Mouse (Mus musculus): ENCODE measurements around the gene Stil.

The Stil gene

GRCm38 (mm10) chr4:115051245-115051644 lies 51.3 kb downstream of the Stil start:
- no peak for DNase-seq

GRCm38 (mm10) chr4:115052343-115053005 lies 52.5 kb downstream of the Stil start:
- peak; percentile 87 for DNase-seq

DNA sequence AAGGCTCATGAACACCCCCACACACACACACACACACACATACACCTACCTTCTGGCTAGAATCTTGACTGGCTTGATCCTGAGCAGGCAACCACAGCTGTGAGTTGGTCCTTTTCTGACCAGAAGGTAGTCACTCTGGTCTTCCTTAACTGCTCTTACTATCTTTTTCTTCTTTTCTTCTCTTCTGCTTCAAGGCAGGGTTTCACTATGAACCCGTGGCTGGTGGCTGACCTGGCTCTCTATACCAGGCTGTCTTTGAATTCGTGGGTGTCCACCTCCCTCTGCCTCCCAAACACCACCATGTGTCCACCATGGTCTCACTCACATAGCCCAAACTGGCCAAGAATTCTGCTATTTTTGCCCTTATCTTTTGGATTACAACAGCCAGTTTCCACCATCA lies 55.1 kb downstream of the Stil start:
- DNase-seq: no peak

DNA sequence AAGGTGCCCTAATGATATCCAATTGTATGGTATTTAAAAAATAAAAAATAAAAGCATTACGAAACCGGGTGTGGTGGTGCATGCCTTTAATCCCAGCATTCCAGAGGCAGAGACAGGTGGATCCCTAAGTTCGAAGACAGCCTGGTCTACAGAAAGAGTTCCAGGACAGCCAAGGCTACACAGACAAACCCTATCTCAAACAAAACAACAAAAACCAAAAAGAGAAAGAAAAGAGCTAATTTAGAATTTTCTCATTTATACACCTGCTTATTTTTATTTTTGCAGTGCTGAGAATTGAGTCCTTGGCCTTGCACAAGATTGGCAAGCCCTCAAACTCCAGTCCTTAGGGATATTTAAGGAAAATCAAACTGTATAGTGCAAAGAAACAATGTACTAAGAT lies 55.7 kb downstream of the Stil start:
- DNase-seq: no peak

DNA sequence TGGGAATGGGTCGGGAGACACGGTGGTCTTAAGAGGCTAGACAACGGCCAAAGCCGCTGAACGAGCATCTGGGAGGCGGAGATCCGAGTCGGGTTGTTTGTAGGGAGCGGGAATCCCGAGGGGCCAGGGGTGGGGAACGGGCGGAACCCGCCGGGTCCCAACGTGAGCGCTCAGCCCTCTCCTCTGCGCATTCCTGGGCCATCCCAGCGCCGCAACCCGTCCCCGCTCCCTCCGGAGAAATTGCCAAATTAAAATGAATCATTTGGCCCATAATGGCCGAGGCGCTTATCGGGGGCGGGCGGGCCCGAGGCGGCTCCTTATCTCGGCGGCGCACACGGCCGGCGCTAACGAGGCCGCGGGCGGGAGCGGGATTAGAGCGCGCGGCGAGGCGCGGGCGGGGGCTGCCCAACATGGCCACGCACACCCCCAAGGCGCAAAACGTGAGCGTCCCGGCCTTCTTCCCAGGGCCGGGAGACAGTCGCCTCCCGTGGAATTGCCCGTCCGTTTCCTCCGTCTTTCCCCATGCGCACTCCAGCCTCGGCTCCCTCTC lies 56.5 kb downstream of the Stil start, which contains the start of gene Tal1:
TSS of gene Tal1 (plus strand) at position 56 of the 550 bp plus-strand sequence.
- peak; percentile 69 for DNase-seq

DNA sequence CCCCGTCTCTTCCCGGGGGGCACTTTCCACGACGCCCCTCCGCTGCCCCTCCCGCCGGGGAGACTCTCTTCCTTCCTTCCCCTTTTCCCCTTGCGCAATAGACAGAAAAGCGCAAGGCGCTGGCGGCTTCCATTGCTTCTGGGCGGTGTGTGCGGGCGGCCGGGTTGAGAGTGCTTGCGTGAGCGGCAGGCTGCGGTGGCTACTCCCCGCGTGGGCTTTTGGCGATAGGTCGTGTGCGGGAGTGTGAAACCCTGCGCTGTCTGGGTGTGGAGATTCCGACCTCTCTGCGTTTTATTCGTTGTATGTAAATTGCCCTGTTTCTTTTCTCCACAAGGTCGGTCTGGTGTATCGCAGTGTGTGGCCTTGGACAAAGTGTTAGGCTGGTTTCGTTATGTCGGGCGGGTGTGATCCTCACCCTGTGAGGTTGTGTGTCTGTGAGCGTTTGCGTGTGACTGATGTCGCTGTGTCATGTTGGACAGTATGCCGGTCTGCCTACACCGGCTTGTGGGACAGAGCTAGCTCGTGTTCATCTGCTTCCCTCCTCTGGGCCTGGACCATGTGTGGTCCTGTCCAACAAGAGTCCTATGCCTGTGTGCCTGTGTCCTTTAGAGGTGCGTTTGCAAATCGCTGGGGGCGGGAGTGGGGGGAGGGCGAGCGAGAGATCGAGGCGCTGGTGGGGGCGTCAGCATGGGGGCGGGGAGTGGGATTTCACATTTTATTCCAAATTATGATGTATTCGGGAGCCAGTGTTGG lies 57.1 kb downstream of the Stil start:
- peak; percentile 32 for DNase-seq

DNA sequence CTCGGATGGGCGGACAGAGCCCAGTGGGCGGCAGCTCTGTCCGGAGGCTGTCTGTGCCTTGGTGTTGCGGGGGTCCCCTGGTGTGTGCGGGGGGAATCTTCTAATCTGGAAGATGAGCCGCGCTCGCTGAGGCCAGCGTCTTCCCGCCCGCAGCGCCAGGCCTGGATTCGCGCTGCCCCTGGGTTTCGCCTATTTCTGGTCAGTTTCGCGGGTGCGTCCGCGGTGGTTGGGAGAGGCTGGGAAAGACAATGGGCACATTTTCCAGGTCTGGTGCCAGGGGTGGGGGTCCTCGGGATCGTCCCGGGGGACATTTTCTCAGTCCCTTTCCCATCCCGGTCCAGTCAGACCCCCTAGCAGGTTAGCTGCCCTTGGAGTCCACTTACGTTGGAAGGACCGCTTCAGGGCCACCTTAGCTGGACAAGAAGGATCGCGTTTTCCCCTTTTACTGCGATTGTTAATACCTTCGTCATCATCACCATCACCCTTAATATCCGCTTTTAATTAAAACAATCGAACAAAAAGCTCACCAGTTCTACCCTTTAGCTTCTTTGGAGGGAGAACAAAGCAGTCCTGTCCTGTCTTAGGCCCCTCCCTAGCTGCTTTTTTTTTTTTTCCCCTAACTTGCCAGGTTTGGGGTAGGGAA lies 57.8 kb downstream of the Stil start:
- DNase-seq: peak; percentile 25

- DNase-seq: peak; percentile 45
These were observed 58.4 kb downstream of the Stil start for GRCm38 (mm10) chr4:115058317-115058761.

DNA sequence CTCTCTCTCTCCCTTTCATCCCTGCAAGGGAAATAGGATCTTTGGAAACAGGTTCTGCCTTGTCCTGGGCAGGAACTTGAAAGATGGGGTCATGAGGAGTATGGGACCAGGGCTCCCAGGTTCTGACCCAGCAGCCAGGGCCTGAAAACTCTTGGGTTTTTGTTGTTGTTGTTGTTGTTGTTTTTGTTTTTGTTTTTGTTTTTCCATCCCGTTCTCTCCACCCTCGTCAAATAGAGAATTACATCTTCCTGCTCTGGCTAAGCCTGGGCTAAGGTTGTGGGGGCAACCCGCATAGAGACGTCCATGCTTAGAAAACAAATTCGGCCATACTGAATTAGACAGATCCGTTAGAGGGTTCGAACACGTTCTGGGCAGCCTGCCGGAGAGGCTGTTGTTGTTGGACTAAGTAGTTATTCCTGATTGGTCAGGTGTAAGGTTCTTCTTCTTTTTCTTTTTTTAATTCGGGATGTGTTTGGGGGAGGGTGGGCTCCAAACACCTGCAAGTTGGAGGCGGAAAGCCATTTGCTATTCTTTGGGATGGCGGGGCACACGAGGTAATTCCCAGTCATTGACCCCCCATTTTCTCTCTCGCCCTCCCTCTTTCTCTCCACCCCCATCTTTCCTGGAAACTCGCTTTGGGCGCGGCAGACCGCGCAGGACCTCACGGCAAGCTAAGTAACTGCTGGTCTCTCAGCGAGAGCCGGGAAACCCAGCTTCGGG lies 59.1 kb downstream of the Stil start:
- DNase-seq: peak; percentile 31

DNA sequence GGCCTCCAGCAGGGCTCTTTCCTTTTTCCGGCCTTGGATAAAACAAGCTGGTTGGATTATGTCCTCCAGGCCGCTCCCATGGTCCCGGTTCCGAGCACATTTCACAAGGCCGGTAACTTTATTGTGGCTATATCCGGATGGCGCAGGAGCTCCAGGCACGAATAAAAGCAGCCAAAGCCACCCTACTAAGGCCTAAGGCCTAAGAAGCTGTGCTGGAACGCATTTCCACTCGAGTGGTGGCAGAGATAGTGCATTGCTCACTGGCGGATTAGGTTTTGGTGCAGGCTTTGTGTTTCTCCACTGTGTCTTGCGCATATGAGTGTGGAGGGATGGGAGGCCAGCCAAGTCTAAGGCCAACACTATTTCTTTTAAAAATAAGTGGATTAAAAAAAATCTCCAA lies 59.9 kb downstream of the Stil start:
- DNase-seq: peak; percentile 50

DNA sequence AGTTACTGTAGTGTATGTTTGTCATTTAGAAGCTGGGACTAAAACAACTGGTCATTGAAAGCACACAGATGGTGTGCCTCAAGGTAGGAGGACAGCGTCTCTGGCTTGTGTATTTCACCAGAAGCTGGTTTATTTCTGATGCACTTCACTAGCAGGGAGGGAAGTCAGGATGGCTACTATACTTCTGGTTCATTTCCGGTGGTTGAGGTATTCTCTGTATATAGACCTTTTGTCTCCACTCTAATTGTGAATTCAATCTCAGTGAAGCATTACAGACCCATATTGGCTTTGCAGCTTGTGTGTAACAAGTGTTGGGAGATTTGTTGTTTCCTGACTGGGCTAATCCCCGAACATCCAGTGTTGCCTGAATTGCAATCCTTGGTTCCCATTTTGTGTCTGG lies 60.8 kb downstream of the Stil start:
- DNase-seq: no peak

- DNase-seq: peak; percentile 13
These were observed 62.5 kb downstream of the Stil start for GRCm38 (mm10) chr4:115062540-115062874.

GRCm38 (mm10) chr4:115062875-115063517 lies 63.0 kb downstream of the Stil start:
- peak; percentile 52 for DNase-seq

GRCm38 (mm10) chr4:115063518-115064239 lies 63.7 kb downstream of the Stil start:
- no peak for DNase-seq

GRCm38 (mm10) chr4:115071668-115072067 lies 71.7 kb downstream of the Stil start:
- DNase-seq: no peak

- DNase-seq: no peak
These were observed 74.8 kb downstream of the Stil start for GRCm38 (mm10) chr4:115074789-115075188.

GRCm38 (mm10) chr4:115075204-115075915 lies 75.4 kb downstream of the Stil start:
- DNase-seq: peak; percentile 75

DNA sequence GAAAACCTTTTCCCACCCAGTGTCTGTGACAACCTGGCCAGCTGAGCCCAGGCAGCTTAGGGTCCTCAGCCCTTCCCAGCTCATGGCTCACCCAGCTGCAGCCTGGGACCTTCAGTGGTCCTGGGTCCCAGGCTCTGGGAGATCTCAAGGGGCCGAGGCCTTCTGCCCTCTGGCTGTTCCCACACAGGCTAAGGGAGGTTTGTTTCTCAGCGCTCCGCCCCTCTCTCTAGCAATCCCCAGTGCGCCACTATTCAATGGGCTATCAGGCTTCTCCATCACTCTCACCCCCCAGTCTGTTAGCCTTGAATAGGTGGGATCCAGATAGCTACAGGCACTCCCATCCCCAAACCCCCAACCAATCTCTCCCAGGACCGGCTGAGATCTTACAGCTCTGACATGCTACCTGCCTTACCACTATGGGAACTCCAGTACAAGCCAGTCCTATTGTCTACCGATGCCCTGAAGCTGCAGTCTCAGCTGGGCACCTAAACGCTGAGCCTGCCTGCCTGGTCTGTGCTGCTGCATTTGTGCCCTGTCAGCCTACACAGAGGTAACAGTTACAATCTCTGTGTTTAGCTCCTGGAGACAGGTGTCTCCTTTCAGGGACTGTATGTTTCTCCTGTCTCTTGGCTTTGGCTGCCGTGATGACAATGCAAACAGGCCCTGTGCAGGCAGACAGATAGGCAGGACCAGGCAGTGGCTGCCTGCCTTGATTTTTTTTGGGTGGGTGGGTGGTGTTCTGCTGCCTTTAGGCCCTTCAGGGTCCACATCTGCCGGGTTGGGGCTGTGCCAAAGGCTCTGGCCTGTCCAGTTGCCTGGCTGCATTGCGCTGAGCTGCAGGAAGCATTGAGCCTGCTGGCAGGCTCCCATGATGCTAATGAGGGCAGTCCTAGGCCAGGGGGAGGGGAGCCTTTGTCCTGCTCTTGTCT lies 79.2 kb downstream of the Stil start:
- peak; percentile 76 for DNase-seq

DNA sequence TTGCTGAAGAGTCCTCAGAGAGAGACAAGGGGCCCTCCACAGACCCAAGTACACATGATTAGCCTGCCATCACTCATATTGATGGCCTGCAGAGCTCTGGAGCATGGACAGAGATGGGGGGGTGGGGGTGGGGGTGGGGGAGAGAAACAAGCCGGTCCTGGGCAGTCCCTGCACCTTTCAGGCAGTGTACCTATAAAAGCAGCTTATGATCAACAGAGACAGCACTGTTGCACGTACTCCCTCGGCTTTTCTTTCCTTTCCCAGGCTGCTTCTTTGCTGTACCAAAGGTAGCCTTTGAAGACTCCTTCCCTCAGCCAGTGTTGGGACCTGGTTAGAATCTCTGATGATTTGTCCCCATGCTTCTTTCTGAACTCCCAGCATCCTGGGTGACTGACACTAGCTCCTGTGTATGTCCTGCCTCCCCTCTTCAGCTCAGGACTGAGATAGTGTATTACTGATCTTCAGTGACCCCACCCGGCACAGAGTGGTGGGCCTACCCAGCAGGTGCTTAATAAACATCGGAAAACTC lies 79.9 kb downstream of the Stil start:
- no peak for DNase-seq

DNA sequence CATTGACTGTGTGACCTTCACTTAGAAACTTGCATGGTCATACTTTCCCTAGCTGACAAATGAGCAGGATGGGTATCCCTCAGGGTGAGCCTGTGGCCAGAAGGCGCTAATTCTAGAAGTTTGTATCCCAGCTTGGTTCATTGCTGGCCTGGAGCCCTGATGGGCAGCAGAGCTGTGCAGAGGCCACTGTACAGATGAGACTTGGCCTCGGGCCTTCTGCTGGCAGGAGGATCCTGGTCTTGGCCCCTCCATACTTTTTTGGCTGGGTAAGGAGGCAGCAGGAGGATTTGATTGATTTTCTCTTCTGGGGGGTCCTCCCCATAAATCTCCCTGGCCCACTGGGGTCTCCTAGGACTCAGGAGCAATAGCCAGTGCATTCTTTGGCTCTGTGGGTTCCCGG lies 83.1 kb downstream of the Stil start:
- no peak for DNase-seq
